Mouse (Mus musculus): Measurements from ENCODE around the gene Ctdsp1. TPM values are rescaled to one million over a fixed set of nuclear protein-coding genes. Genes with fewer than 3 reads are reported as not detected.

Gene Ctdsp1
- polyA plus RNA-seq, 2 experiments, result 36.0 to 37.6 TPM

DNA sequence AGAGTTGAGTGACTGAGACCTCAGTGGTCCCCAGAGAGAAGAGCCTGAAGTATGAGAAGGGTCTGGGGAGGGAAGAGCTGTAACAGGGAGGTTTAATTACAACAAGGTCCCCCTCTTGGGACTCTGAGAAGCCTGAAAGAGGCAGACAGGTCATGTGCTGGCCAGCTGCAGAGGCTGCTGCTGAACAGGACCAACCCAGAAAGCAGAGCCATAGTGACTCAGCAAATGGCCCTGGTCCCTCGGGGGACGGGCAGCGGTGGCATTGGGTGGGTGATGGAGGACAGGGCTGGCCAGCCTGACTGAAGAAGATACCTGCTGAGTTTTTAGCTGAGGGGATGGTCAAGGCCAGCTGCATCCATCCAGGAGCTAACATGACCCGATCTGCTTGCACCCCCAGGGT is 14.9 kb upstream of the Ctdsp1 start:
- H3K4me2 ChIP-seq (ENCODE audit: low read depth), result no peak overlapping the region

DNA sequence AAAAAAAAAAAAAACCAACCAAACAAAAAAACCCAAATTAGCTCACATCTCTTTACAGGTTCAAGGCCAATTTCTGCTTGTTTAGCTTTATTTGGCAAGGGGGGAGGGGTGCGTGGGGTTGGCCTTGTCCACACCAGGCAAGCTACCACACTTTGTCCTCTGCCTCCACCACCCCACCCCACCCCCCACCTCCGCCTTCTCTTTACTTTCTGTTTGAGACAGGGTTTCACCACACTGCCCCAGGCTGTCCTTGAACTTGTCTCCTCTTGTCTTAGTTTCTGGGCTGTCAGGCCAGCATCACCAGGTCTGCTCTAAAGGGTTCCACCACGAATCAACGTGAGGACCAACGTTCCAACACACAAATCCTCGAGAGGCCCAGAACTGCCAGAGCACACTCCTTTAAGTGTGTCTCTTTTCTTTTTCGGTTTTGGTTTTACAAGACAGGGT is 12.2 kb upstream of the Ctdsp1 start:
- ATAC-seq (ENCODE audit: insufficient read depth), result 0 out of 2 replicates have a peak, but pooled peaks have one; percentile 30

More for the DNA sequence above, 14.9 kb upstream of the Ctdsp1 start:
- Histone ChIP-seq H3K4me1 (replicated peaks; ENCODE audit: control insufficient read depth in 2 of 2, insufficient read depth in 2 of 2, low read length in 1 of 2) (peaks cover 0 to 12% of the 10 kb centered on the region in 2 experiments; a peak in 3 of 4 replicates), H3K4me3 (ENCODE audit: insufficient read depth in 1 of 2, low read depth in 2 of 2, low read length in 2 of 2) (no peak overlapping the region), H3K9me3 (ENCODE audit: control insufficient read depth, low read length) (no peaks in the 10 kb centered on the region), H3K36me3 (replicated peaks; ENCODE audit: control insufficient read depth, insufficient read depth, low read depth) (no peaks in the 10 kb centered on the region), H3K27me3 (ENCODE audit: control insufficient read depth, insufficient read depth, low read length) (no peaks in the 10 kb centered on the region), H3K27ac (no peak overlapping the region), H3K9ac (replicated peaks) (no peak overlapping the region)
- ATAC-seq (ENCODE audit: insufficient read depth) (no peak), DNase-seq (ENCODE audit: low read depth in 3 of 3, low spot score in 3 of 3) (no peak)
- TF ChIP-seq EP300 (IDR thresholded peaks at IDR 0.05; ENCODE audit: low read depth) (no peak), CTCF (IDR thresholded peaks at IDR 0.05; ENCODE audit: low read depth) (no peak)
- 64% methylated on average over 4 of the region's 4 CpGs for WGBS (ENCODE audit: insufficient replicate concordance)

DNA sequence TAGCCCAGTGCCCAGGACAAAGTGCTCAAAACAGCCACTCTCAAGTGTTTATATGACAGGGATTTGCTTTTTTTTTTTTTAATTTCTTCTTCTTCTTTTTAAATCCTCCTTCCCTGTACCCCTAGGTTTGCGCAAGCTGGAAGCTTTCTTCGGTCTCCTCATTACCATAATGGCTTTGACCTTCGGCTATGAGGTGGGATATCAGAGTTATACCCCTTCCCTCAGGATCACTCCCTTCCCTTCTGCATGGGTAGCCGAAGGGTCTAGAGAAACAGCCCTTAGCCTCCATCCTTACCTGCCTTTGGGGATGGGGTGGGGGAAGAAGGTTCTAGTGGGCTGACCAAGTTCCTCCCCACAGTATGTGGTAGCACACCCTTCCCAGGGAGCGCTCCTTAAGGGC is 10.8 kb upstream of the Ctdsp1 start:
- no peak overlapping the region for H3K4me3 ChIP-seq (ENCODE audit: insufficient read depth in 1 of 2, low read depth in 2 of 2, low read length in 2 of 2)
- H3K4me1 ChIP-seq (replicated peaks; ENCODE audit: control insufficient read depth in 2 of 2, insufficient read depth in 2 of 2, low read length in 1 of 2), result peaks cover 2 to 15% of the 10 kb centered on the region in 2 experiments; a peak in 3 of 4 replicates
- 69% methylated on average over 5 of the region's 5 CpGs for WGBS (ENCODE audit: insufficient replicate concordance)
- no peaks in the 10 kb centered on the region for H3K27me3 ChIP-seq (ENCODE audit: control insufficient read depth, insufficient read depth, low read length)
- H3K9ac ChIP-seq (replicated peaks), result no peak overlapping the region
- no peak overlapping the region for H3K27ac ChIP-seq
- ATAC-seq (ENCODE audit: insufficient read depth), result no peak
- DNase-seq (ENCODE audit: low read depth in 3 of 3, low spot score in 3 of 3), result no peak
- H3K36me3 ChIP-seq (replicated peaks; ENCODE audit: control insufficient read depth, insufficient read depth, low read depth), result no peaks in the 10 kb centered on the region
- H3K4me2 ChIP-seq (ENCODE audit: low read depth), result no peak overlapping the region
- H3K9me3 ChIP-seq (ENCODE audit: control insufficient read depth, low read length), result no peaks in the 10 kb centered on the region
- no peak for TF ChIP-seq CTCF (IDR thresholded peaks at IDR 0.05; ENCODE audit: low read depth)
- no peak for TF ChIP-seq EP300 (IDR thresholded peaks at IDR 0.05; ENCODE audit: low read depth)

More for the DNA sequence above, 12.2 kb upstream of the Ctdsp1 start:
- TF ChIP-seq EP300 (IDR thresholded peaks at IDR 0.05; ENCODE audit: low read depth) (no peak), CTCF (IDR thresholded peaks at IDR 0.05; ENCODE audit: low read depth) (no peak)
- Histone ChIP-seq H3K9me3 (ENCODE audit: control insufficient read depth, low read length) (no peaks in the 10 kb centered on the region), H3K9ac (replicated peaks) (no peak overlapping the region), H3K27me3 (ENCODE audit: control insufficient read depth, insufficient read depth, low read length) (no peaks in the 10 kb centered on the region), H3K4me2 (ENCODE audit: low read depth) (no peak overlapping the region), H3K27ac (no peak overlapping the region), H3K4me3 (ENCODE audit: insufficient read depth in 1 of 2, low read depth in 2 of 2, low read length in 2 of 2) (no peak overlapping the region), H3K4me1 (replicated peaks; ENCODE audit: control insufficient read depth in 2 of 2, insufficient read depth in 2 of 2, low read length in 1 of 2) (peaks cover 2 to 19% of the 10 kb centered on the region in 2 experiments; a peak in 3 of 4 replicates), H3K36me3 (replicated peaks; ENCODE audit: control insufficient read depth, insufficient read depth, low read depth) (no peaks in the 10 kb centered on the region)
- WGBS (ENCODE audit: insufficient replicate concordance), result 48% methylated on average over 7 of the region's 7 CpGs
- no peak for DNase-seq (ENCODE audit: low read depth in 3 of 3, low spot score in 3 of 3)

DNA sequence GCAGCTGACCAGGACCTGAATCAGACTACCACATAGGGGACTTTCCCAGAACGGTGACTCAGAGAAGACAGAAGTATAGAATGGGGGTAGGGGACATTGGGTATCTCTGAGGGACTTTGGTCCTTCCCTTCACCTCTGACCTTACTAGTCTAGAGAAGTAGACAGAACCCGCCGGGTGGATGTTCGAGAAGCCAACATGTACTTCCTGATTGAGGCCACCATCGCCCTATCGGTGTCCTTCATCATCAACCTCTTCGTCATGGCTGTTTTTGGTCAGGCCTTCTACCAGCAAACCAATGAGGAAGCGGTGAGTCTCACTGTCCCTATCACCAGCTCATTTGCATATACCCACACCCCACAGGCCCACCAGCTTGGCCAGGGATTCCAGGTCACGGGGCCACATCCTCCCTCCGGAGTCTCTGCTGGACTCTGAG is 9.7 kb upstream of the Ctdsp1 start:
- no peak overlapping the region for H3K27ac ChIP-seq
- H3K4me2 ChIP-seq (ENCODE audit: low read depth), result no peak overlapping the region
- TF ChIP-seq EP300 (IDR thresholded peaks at IDR 0.05; ENCODE audit: low read depth) (no peak), CTCF (IDR thresholded peaks at IDR 0.05; ENCODE audit: low read depth) (no peak)
- DNase-seq (ENCODE audit: low read depth in 3 of 3, low spot score in 3 of 3) (no peak), ATAC-seq (ENCODE audit: insufficient read depth) (no peak)
- no peaks in the 10 kb centered on the region for H3K27me3 ChIP-seq (ENCODE audit: control insufficient read depth, insufficient read depth, low read length)
- H3K9ac ChIP-seq (replicated peaks), result no peak overlapping the region
- 40% methylated on average over 10 of the region's 10 CpGs for WGBS (ENCODE audit: insufficient replicate concordance)
- no peak overlapping the region for H3K4me3 ChIP-seq (ENCODE audit: insufficient read depth in 1 of 2, low read depth in 2 of 2, low read length in 2 of 2)
- peaks cover 2 to 15% of the 10 kb centered on the region in 2 experiments; a peak in 3 of 4 replicates for H3K4me1 ChIP-seq (replicated peaks; ENCODE audit: control insufficient read depth in 2 of 2, insufficient read depth in 2 of 2, low read length in 1 of 2)
- no peaks in the 10 kb centered on the region for H3K9me3 ChIP-seq (ENCODE audit: control insufficient read depth, low read length)
- no peaks in the 10 kb centered on the region for H3K36me3 ChIP-seq (replicated peaks; ENCODE audit: control insufficient read depth, insufficient read depth, low read depth)

DNA sequence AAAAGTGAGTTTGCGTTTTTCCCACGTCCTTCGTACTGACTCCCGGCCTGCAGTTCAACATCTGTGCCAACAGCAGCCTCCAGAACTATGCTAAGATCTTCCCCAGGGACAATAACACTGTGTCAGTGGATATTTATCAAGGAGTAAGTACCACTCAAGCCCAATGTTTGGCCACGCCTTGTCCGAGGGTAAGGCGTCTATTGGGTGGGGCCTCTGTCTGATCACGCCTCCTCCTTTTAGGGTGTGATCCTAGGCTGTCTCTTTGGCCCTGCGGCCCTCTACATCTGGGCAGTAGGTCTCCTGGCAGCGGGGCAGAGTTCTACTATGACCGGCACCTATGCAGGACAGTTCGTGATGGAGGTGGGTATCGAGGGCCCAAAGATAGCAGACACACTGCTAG is 7.9 kb upstream of the Ctdsp1 start:
- H3K4me2 ChIP-seq (ENCODE audit: low read depth), result no peak overlapping the region
- no peak overlapping the region for H3K4me3 ChIP-seq (ENCODE audit: insufficient read depth in 1 of 2, low read depth in 2 of 2, low read length in 2 of 2)
- DNase-seq (ENCODE audit: low read depth in 3 of 3, low spot score in 3 of 3) (no peak), ATAC-seq (ENCODE audit: insufficient read depth) (no peak)
- H3K9ac ChIP-seq (replicated peaks), result no peak overlapping the region
- no peaks in the 10 kb centered on the region for H3K9me3 ChIP-seq (ENCODE audit: control insufficient read depth, low read length)
- H3K4me1 ChIP-seq (replicated peaks; ENCODE audit: control insufficient read depth in 2 of 2, insufficient read depth in 2 of 2, low read length in 1 of 2), result peaks cover 5 to 25% of the 10 kb centered on the region in 2 experiments; a peak in 3 of 4 replicates
- H3K27me3 ChIP-seq (ENCODE audit: control insufficient read depth, insufficient read depth, low read length), result no peaks in the 10 kb centered on the region
- no peaks in the 10 kb centered on the region for H3K36me3 ChIP-seq (replicated peaks; ENCODE audit: control insufficient read depth, insufficient read depth, low read depth)
- WGBS (ENCODE audit: insufficient replicate concordance), result 59% methylated on average over 13 of the region's 13 CpGs
- no peak overlapping the region for H3K27ac ChIP-seq
- no peak for TF ChIP-seq CTCF (IDR thresholded peaks at IDR 0.05; ENCODE audit: low read depth)

All from liver, embryonic 14.5 days (tissue).